Mouse (Mus musculus) MEL (cell line): ENCODE results near the gene Hectd1. TPM values are rescaled to one million over a fixed set of nuclear protein-coding genes. Genes with fewer than 3 reads are reported as not detected.

Experiments
- DNase-seq: peaks from one replicate; pipeline ENCODE4 v3.0.0; 2011; ENCODE audit warnings: low read depth, low spot score
- H3K27ac ChIP-seq: 2 replicates; pipeline ENCODE4 v1.5.1; 2012; ENCODE audit warnings: low read depth, mild to moderate bottlenecking, control low read depth, low read length, moderate library complexity; ENCODE audit not compliant: control insufficient read depth
- H3K27me3 ChIP-seq, 2 experiments: fragments of 150-350 bp in 1 of 2; sonication (generic) in 1 of 2; 2 replicates each; pipeline ENCODE4 v1.6.1; 2012; ENCODE audit warnings: low read length in 2 of 2, mild to moderate bottlenecking in 2 of 2, improper control_type of control experiment in 1 of 2, moderate library complexity in 1 of 2; ENCODE audit not compliant: insufficient read depth in 2 of 2, control insufficient read depth in 1 of 2
- H3K36me3 ChIP-seq, 2 experiments: 2 replicates each; pipeline ENCODE4 v1.6.1; 2012 to 2014; ENCODE audit warnings: low read length in 2 of 2, improper control_type of control experiment in 1 of 2, inconsistent platforms in 1 of 2, mild to moderate bottlenecking in 1 of 2; ENCODE audit not compliant: insufficient read depth in 2 of 2, control insufficient read depth in 1 of 2
- H3K4me1 ChIP-seq, 2 experiments: fragments of 150-350 bp in 1 of 2; sonication (generic) in 1 of 2; 2 replicates each; pipeline ENCODE4 v1.6.1; 2012; ENCODE audit warnings: low read length in 2 of 2, improper control_type of control experiment in 1 of 2, mild to moderate bottlenecking in 1 of 2; ENCODE audit not compliant: insufficient read depth in 2 of 2, control insufficient read depth in 1 of 2
- H3K4me3 ChIP-seq, 2 experiments: fragments of 150-350 bp in 1 of 2; sonication (generic) in 1 of 2; 2 replicates each; pipeline ENCODE4 v1.5.1; 2012; ENCODE audit warnings: low read depth in 2 of 2, low read length in 2 of 2, mild to moderate bottlenecking in 2 of 2, moderate library complexity in 2 of 2, control low read depth in 1 of 2, improper control_type of control experiment in 1 of 2; ENCODE audit not compliant: control insufficient read depth in 1 of 2, insufficient read depth in 1 of 2
- H3K79me2 ChIP-seq: 2 replicates; pipeline ENCODE4 v1.6.1; 2012; ENCODE audit warnings: mild to moderate bottlenecking, low read length, moderate library complexity; ENCODE audit not compliant: control insufficient read depth, poor library complexity, insufficient read depth
- H3K9ac ChIP-seq: 2 replicates; pipeline ENCODE4 v1.6.1; 2012; ENCODE audit warnings: low read depth, mild to moderate bottlenecking, control low read depth, low read length, moderate library complexity; ENCODE audit not compliant: control insufficient read depth, poor library complexity, severe bottlenecking
- H3K9me3 ChIP-seq: fragments of 150-350 bp; sonication (generic); replicated peaks from 2 replicates; pipeline ENCODE4 v1.6.1; 2012; ENCODE audit warnings: mild to moderate bottlenecking, low read length, improper control_type of control experiment, moderate library complexity; ENCODE audit not compliant: insufficient read depth
- CHD1 ChIP-seq: IDR thresholded peaks from 2 replicates; pipeline ENCODE4 v1.6.1; 2012; ENCODE audit warnings: low read depth, mild to moderate bottlenecking, inconsistent platforms, low read length, improper control_type of control experiment
- E2F4 ChIP-seq: IDR thresholded peaks from 2 replicates; pipeline ENCODE4 v1.6.1; 2011; ENCODE audit warnings: low read depth, low read length, improper control_type of control experiment, borderline replicate concordance
- ELF1 ChIP-seq: IDR thresholded peaks from 2 replicates; pipeline ENCODE4 v1.6.1; 2014; ENCODE audit warnings: low read depth, mild to moderate bottlenecking, inconsistent platforms, low read length, improper control_type of control experiment, moderate library complexity
- EP300 ChIP-seq, 2 experiments: IDR thresholded peaks; 2 replicates each; pipeline ENCODE4 v1.6.1; 2011; ENCODE audit warnings: improper control_type of control experiment in 2 of 2, low read length in 2 of 2, low read depth in 1 of 2, mild to moderate bottlenecking in 1 of 2
- GABPA ChIP-seq: IDR thresholded peaks from 2 replicates; pipeline ENCODE4 v1.6.1; 2012; ENCODE audit warnings: low read depth, mild to moderate bottlenecking, inconsistent platforms, low read length, improper control_type of control experiment, moderate library complexity
- GATA1 ChIP-seq: IDR thresholded peaks from 2 replicates; pipeline ENCODE4 v1.6.1; 2011; ENCODE audit warnings: low read depth, low read length, improper control_type of control experiment
- HCFC1 ChIP-seq: IDR thresholded peaks from 2 replicates; pipeline ENCODE4 v1.6.1; 2012; ENCODE audit warnings: low read depth, mild to moderate bottlenecking, inconsistent platforms, low read length, improper control_type of control experiment, moderate library complexity
- MAFK ChIP-seq: IDR thresholded peaks from 2 replicates; pipeline ENCODE4 v1.6.1; 2011; ENCODE audit warnings: low read depth, mild to moderate bottlenecking, low read length, improper control_type of control experiment, borderline replicate concordance
- MAZ ChIP-seq: IDR thresholded peaks from 2 replicates; pipeline ENCODE4 v1.6.1; 2012; ENCODE audit warnings: low read depth, mild to moderate bottlenecking, inconsistent platforms, low read length, improper control_type of control experiment
- MEF2A ChIP-seq: IDR thresholded peaks from 2 replicates; pipeline ENCODE4 v1.6.1; 2014; ENCODE audit warnings: low read depth, mild to moderate bottlenecking, inconsistent platforms, low read length, improper control_type of control experiment; ENCODE audit not compliant: poor library complexity, insufficient replicate concordance, severe bottlenecking; ENCODE audit errors: extremely low read depth
- MXI1 ChIP-seq: IDR thresholded peaks from 2 replicates; pipeline ENCODE4 v1.6.1; 2011; ENCODE audit warnings: mild to moderate bottlenecking, low read depth, low read length, improper control_type of control experiment
- NELFE ChIP-seq: IDR thresholded peaks from 2 replicates; pipeline ENCODE4 v1.6.1; 2011; ENCODE audit warnings: low read depth, low read length, improper control_type of control experiment
- POLR2A ChIP-seq, 2 experiments: IDR thresholded peaks; 2 replicates each; pipeline ENCODE4 v1.6.1; 2011 to 2012; ENCODE audit warnings: low read length in 2 of 2, mild to moderate bottlenecking in 2 of 2, control low read depth in 1 of 2, improper control_type of control experiment in 1 of 2, low read depth in 1 of 2, moderate library complexity in 1 of 2; ENCODE audit not compliant: control insufficient read depth in 1 of 2, insufficient read depth in 1 of 2, poor library complexity in 1 of 2
- SIN3A ChIP-seq: IDR thresholded peaks from 2 replicates; pipeline ENCODE4 v1.6.1; 2012; ENCODE audit warnings: low read length, improper control_type of control experiment, inconsistent platforms
- SMC3 ChIP-seq: IDR thresholded peaks from 2 replicates; pipeline ENCODE4 v1.6.1; 2011; ENCODE audit warnings: low read depth, low read length, improper control_type of control experiment
- UBTF ChIP-seq: IDR thresholded peaks from 2 replicates; pipeline ENCODE4 v1.6.1; 2012; ENCODE audit warnings: low read depth, mild to moderate bottlenecking, inconsistent platforms, low read length, improper control_type of control experiment, moderate library complexity, borderline replicate concordance; ENCODE audit not compliant: insufficient read depth
- USF2 ChIP-seq, 2 experiments: IDR thresholded peaks; 2 replicates each; pipeline ENCODE4 v1.6.1; 2011 to 2012; ENCODE audit warnings: improper control_type of control experiment in 2 of 2, low read length in 2 of 2, borderline replicate concordance in 1 of 2, inconsistent platforms in 1 of 2, low read depth in 1 of 2, mild to moderate bottlenecking in 1 of 2; ENCODE audit not compliant: insufficient read depth in 1 of 2
- ZC3H11A ChIP-seq: IDR thresholded peaks from 2 replicates; pipeline ENCODE4 v1.6.1; 2012; ENCODE audit warnings: low read depth, mild to moderate bottlenecking, inconsistent platforms, low read length, improper control_type of control experiment
- ZKSCAN1 ChIP-seq: IDR thresholded peaks from 2 replicates; pipeline ENCODE4 v1.6.1; 2012; ENCODE audit warnings: low read depth, mild to moderate bottlenecking, inconsistent platforms, low read length, improper control_type of control experiment, moderate library complexity
- polyA plus RNA-seq, 2 experiments: library from polyadenylated mRNA; stranded (reverse) in 1 of 2; unstranded in 1 of 2; fragments of >175 nt in 1 of 2; fragments of >200 nt in 1 of 2; gene quantifications; 2 replicates each; pipeline versions ENCODE4 v1.2.1 to v1.2.4; 2012; ENCODE audit warnings: low replicate concordance in 2 of 2, low read depth in 1 of 2; ENCODE audit not compliant: insufficient read length in 2 of 2, insufficient read depth in 1 of 2, missing spikeins in 1 of 2
- total RNA-seq: library from RNA; depleted of rRNA; stranded (reverse); fragments of 300-350 nt; gene quantifications from 2 replicates; pipeline ENCODE4 v1.2.3, GENCODE M21; 2012

The Hectd1 gene
- total and polyA plus RNA-seq, 3 experiments = 55.2 to 248 (median 72.0) TPM

DNA sequence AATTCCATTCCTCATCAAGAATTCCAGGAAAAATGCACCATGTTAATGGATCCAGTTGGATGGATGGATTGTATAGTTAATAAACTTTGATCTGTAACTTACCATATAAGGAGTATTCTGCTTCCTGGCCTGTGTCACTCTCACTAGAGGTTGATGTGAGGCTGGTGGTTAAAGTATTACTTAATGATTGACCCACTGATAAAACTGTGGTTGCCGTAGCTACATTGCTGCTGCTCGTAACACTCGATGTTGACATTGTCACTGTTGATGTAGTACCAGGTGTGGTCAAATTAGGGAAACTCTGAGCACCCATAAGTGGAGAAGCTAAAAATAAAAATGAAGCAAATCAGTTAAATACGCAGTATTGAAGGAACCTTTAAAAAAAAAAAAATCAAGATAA is 61.9 kb downstream of the Hectd1 start:
- TF ChIP-seq CHD1 = no peak
- TF ChIP-seq MXI1 = no peak
- no peak for TF ChIP-seq SIN3A
- TF ChIP-seq ELF1 = no peak
- TF ChIP-seq USF2 (IDR thresholded peaks at IDR 0.05; ENCODE audit: borderline replicate concordance in 1 of 2, insufficient read depth in 1 of 2, low read depth in 1 of 2, low read length in 2 of 2) = no peak
- TF ChIP-seq ZC3H11A = no peak
- no peak for TF ChIP-seq UBTF
- TF ChIP-seq SMC3 = no peak
- TF ChIP-seq HCFC1 = no peak
- TF ChIP-seq MAZ = no peak
- TF ChIP-seq ZKSCAN1 = no peak
- TF ChIP-seq EP300 (IDR thresholded peaks at IDR 0.05; ENCODE audit: low read depth in 1 of 2, low read length in 2 of 2) = no peak
- no peak for TF ChIP-seq MEF2A
- TF ChIP-seq POLR2A (IDR thresholded peaks at IDR 0.05; ENCODE audit: control insufficient read depth in 1 of 2, insufficient read depth in 1 of 2, low read depth in 1 of 2, low read length in 2 of 2, poor library complexity in 1 of 2) = no peak
- Histone ChIP-seq H3K9ac (no peak overlapping the region), H3K4me3 (no peak overlapping the region), H3K36me3 (peaks cover 0 to 51% of the 10 kb centered on the region in 2 experiments; a peak in 2 of 4 replicates), H3K4me1 (no peaks in the 10 kb centered on the region), H3K79me2 (no peaks in the 10 kb centered on the region), H3K9me3 (no peaks in the 10 kb centered on the region), H3K27me3 (no peaks in the 10 kb centered on the region), H3K27ac (no peak overlapping the region)
- DNase-seq = no peak

GRCm38 (mm10) chr12:51759374-51759773 is 70.0 kb downstream of the Hectd1 start:
- no peak for DNase-seq
- no peak overlapping the region for H3K9ac ChIP-seq
- no peaks in the 10 kb centered on the region for H3K4me1 ChIP-seq
- H3K79me2 ChIP-seq = no peaks in the 10 kb centered on the region
- no peak for TF ChIP-seq GATA1
- TF ChIP-seq E2F4 = no peak
- TF ChIP-seq MAFK = no peak
- TF ChIP-seq GABPA = no peak
- no peak for TF ChIP-seq HCFC1
- no peak for TF ChIP-seq NELFE
- TF ChIP-seq, all 39 proteins: peak for 0
- H3K4me3 ChIP-seq = no peak overlapping the region
- H3K27ac ChIP-seq = no peak overlapping the region
- peaks cover 0 to 55% of the 10 kb centered on the region in 2 experiments; a peak in 2 of 4 replicates for H3K36me3 ChIP-seq
- no peaks in the 10 kb centered on the region for H3K9me3 ChIP-seq
- no peaks in the 10 kb centered on the region for H3K27me3 ChIP-seq
